Mouse (Mus musculus): ENCODE data around the gene Cd86. TPM values are rescaled to one million over a fixed set of nuclear protein-coding genes. Genes with fewer than 3 reads are reported as not detected.

The Cd86 gene
- polyA plus RNA-seq, 1 experiment = 0.79 TPM

GRCm38 (mm10) chr16:36634421-36634820 lies 31.5 kb downstream of the Cd86 start:
- no peaks in the 10 kb centered on the region for H3K36me3 ChIP-seq (ENCODE audit: control insufficient read depth, insufficient read depth, low read length)
- H3K27ac ChIP-seq (ENCODE audit: insufficient read depth, low read depth, low read length) = no peak overlapping the region
- no peaks in the 10 kb centered on the region for H3K4me1 ChIP-seq (ENCODE audit: control insufficient read depth, insufficient read depth, insufficient read length, low read length)
- 67% methylated on average over 2 of the region's 2 CpGs for WGBS
- no peak for TF ChIP-seq POLR2A (IDR thresholded peaks at IDR 0.05; ENCODE audit: low read depth, low read length)
- no peaks in the 10 kb centered on the region for H3K27me3 ChIP-seq (ENCODE audit: control insufficient read depth, insufficient read depth, low read length)
- H3K4me3 ChIP-seq (ENCODE audit: low read depth, low read length) = no peak overlapping the region

GRCm38 (mm10) chr16:36632229-36632628 lies 33.7 kb downstream of the Cd86 start:
- WGBS = 80% methylated on average over 8 of the region's 8 CpGs
- Histone ChIP-seq H3K36me3 (ENCODE audit: control insufficient read depth, insufficient read depth, low read length) (no peaks in the 10 kb centered on the region), H3K27me3 (ENCODE audit: control insufficient read depth, insufficient read depth, low read length) (no peaks in the 10 kb centered on the region), H3K4me1 (ENCODE audit: control insufficient read depth, insufficient read depth, insufficient read length, low read length) (peaks cover 1% of the 10 kb centered on the region; the same call in 1 of the 2 replicates), H3K27ac (ENCODE audit: insufficient read depth, low read depth, low read length) (no peak overlapping the region), H3K4me3 (ENCODE audit: low read depth, low read length) (no peak overlapping the region)
- no peak for TF ChIP-seq POLR2A (IDR thresholded peaks at IDR 0.05; ENCODE audit: low read depth, low read length)
- no peak for TF ChIP-seq CTCF (IDR thresholded peaks at IDR 0.05; ENCODE audit: extremely low read depth, insufficient read length, insufficient replicate concordance, low read depth, low read length)

DNA sequence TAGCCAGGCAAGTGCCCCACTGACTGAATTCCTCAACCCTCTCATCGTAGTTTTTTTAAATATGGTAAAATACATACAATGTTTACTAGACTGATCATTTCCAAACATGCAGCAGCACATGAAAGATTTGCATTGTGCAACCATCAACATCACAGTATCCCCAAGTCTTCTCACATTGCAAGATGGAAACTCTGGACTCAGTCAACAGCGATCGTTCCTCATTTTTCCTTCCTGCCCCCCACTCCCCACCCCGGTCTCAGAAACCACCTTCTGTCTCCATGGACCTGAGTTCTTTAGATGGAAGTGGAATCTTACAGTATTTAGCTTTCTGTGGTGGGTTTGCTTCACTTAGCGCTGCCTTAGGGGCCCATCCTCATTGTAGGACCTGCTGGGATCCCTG lies 34.3 kb downstream of the Cd86 start:
- peaks cover 6% of the 10 kb centered on the region; the same call in 1 of the 2 replicates for H3K4me1 ChIP-seq (ENCODE audit: control insufficient read depth, insufficient read depth, insufficient read length, low read length)
- H3K4me3 ChIP-seq (ENCODE audit: low read depth, low read length) = no peak overlapping the region
- no peak overlapping the region for H3K27ac ChIP-seq (ENCODE audit: insufficient read depth, low read depth, low read length)
- WGBS = 82% methylated on average over 5 of the region's 5 CpGs
- no peaks in the 10 kb centered on the region for H3K36me3 ChIP-seq (ENCODE audit: control insufficient read depth, insufficient read depth, low read length)
- no peaks in the 10 kb centered on the region for H3K27me3 ChIP-seq (ENCODE audit: control insufficient read depth, insufficient read depth, low read length)
- TF ChIP-seq POLR2A (IDR thresholded peaks at IDR 0.05; ENCODE audit: low read depth, low read length) = no peak

GRCm38 (mm10) chr16:36627740-36628139 lies 38.1 kb downstream of the Cd86 start:
- no peak overlapping the region for H3K4me3 ChIP-seq (ENCODE audit: low read depth, low read length)
- H3K4me1 ChIP-seq (ENCODE audit: control insufficient read depth, insufficient read depth, insufficient read length, low read length) = peaks cover 8% of the 10 kb centered on the region; the same call in 1 of the 2 replicates
- H3K27ac ChIP-seq (ENCODE audit: insufficient read depth, low read depth, low read length) = no peak overlapping the region
- no peaks in the 10 kb centered on the region for H3K36me3 ChIP-seq (ENCODE audit: control insufficient read depth, insufficient read depth, low read length)
- TF ChIP-seq POLR2A (IDR thresholded peaks at IDR 0.05; ENCODE audit: low read depth, low read length) = no peak
- TF ChIP-seq CTCF (IDR thresholded peaks at IDR 0.05; ENCODE audit: extremely low read depth, insufficient read length, insufficient replicate concordance, low read depth, low read length) = no peak
- WGBS = 87% methylated on average over 1 of the region's 1 CpGs
- no peaks in the 10 kb centered on the region for H3K27me3 ChIP-seq (ENCODE audit: control insufficient read depth, insufficient read depth, low read length)

DNA sequence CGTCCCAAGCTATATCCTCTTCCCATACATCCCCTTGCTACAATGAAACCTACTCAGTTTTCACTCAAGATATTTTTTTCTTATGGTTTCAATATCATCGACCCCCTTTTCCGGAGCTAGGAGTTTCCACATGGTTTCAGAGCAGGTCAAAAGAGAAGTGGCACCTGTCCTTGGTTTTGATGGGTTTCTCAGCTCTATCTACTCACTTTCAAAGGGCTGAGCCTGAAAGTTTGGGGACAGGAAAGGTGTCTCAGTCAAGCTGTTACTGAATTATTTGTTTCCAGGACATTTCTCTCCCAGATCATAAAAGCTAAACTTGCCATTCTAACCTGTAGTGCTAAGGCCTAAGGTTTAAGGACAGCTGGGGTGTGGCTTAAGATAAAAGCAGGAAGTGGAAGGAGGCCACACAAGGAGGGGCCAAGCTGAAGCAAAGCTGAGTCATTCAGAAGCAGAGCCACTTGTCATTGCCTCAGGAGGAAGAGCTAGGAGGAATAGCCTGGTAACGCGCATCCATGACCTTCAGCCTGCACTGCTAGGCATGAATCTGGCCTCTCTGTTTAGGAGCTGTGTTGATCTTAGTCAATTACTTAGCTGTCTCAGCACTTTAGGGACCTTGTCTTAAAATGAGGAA lies 39.2 kb downstream of the Cd86 start:
- no peak for TF ChIP-seq CTCF (IDR thresholded peaks at IDR 0.05; ENCODE audit: extremely low read depth, insufficient read length, insufficient replicate concordance, low read depth, low read length)
- no peak for TF ChIP-seq POLR2A (IDR thresholded peaks at IDR 0.05; ENCODE audit: low read depth, low read length)
- Histone ChIP-seq H3K4me1 (ENCODE audit: control insufficient read depth, insufficient read depth, insufficient read length, low read length) (peaks cover 8% of the 10 kb centered on the region; the same call in 1 of the 2 replicates), H3K4me3 (ENCODE audit: low read depth, low read length) (no peak overlapping the region), H3K27me3 (ENCODE audit: control insufficient read depth, insufficient read depth, low read length) (no peaks in the 10 kb centered on the region), H3K27ac (ENCODE audit: insufficient read depth, low read depth, low read length) (no peak overlapping the region), H3K36me3 (ENCODE audit: control insufficient read depth, insufficient read depth, low read length) (no peaks in the 10 kb centered on the region)
- WGBS = 58% methylated on average over 5 of the region's 5 CpGs

- no peaks in the 10 kb centered on the region for H3K27me3 ChIP-seq (ENCODE audit: control insufficient read depth, insufficient read depth, low read length)
- peaks cover 8% of the 10 kb centered on the region; the same call in 1 of the 2 replicates for H3K4me1 ChIP-seq (ENCODE audit: control insufficient read depth, insufficient read depth, insufficient read length, low read length)
- no peak overlapping the region for H3K4me3 ChIP-seq (ENCODE audit: low read depth, low read length)
- TF ChIP-seq POLR2A (IDR thresholded peaks at IDR 0.05; ENCODE audit: low read depth, low read length) = no peak
- no peak for TF ChIP-seq CTCF (IDR thresholded peaks at IDR 0.05; ENCODE audit: extremely low read depth, insufficient read length, insufficient replicate concordance, low read depth, low read length)
- H3K27ac ChIP-seq (ENCODE audit: insufficient read depth, low read depth, low read length) = no peak overlapping the region
- 98% methylated on average over 1 of the region's 1 CpGs for WGBS
- no peaks in the 10 kb centered on the region for H3K36me3 ChIP-seq (ENCODE audit: control insufficient read depth, insufficient read depth, low read length)
These were observed 40.0 kb downstream of the Cd86 start for GRCm38 (mm10) chr16:36625909-36626308.

GRCm38 (mm10) chr16:36622320-36622719 lies 43.6 kb downstream of the Cd86 start:
- no peak for TF ChIP-seq CTCF (IDR thresholded peaks at IDR 0.05; ENCODE audit: extremely low read depth, insufficient read length, insufficient replicate concordance, low read depth, low read length)
- TF ChIP-seq POLR2A (IDR thresholded peaks at IDR 0.05; ENCODE audit: low read depth, low read length) = no peak
- no peak overlapping the region for H3K4me3 ChIP-seq (ENCODE audit: low read depth, low read length)
- WGBS = 64% methylated on average over 3 of the region's 3 CpGs
- H3K4me1 ChIP-seq (ENCODE audit: control insufficient read depth, insufficient read depth, insufficient read length, low read length) = peaks cover 7% of the 10 kb centered on the region; the same call in 1 of the 2 replicates
- H3K36me3 ChIP-seq (ENCODE audit: control insufficient read depth, insufficient read depth, low read length) = no peaks in the 10 kb centered on the region
- H3K27me3 ChIP-seq (ENCODE audit: control insufficient read depth, insufficient read depth, low read length) = no peaks in the 10 kb centered on the region
- no peak overlapping the region for H3K27ac ChIP-seq (ENCODE audit: insufficient read depth, low read depth, low read length)

Measured in small intestine, adult 2 months (tissue).